Mouse (Mus musculus): ENCODE results near the gene Sh2b2.
"Not testable (repeated sequence)": the region's sequence is repeated elsewhere in the genome, so short reads cannot be mapped to it uniquely, and the experiment has no call there.

The Sh2b2 gene

GRCm38 (mm10) chr5:136236611-136237010, 9.7 kb downstream of the Sh2b2 start:
- no peak for DNase-seq

GRCm38 (mm10) chr5:136230348-136231035, 15.9 kb downstream of the Sh2b2 start:
- no peak for DNase-seq

GRCm38 (mm10) chr5:136226246-136226876, 20.0 kb downstream of the Sh2b2 start:
- DNase-seq: no peak

GRCm38 (mm10) chr5:136218585-136218984, 27.8 kb downstream of the Sh2b2 start:
- no peak for DNase-seq

DNA sequence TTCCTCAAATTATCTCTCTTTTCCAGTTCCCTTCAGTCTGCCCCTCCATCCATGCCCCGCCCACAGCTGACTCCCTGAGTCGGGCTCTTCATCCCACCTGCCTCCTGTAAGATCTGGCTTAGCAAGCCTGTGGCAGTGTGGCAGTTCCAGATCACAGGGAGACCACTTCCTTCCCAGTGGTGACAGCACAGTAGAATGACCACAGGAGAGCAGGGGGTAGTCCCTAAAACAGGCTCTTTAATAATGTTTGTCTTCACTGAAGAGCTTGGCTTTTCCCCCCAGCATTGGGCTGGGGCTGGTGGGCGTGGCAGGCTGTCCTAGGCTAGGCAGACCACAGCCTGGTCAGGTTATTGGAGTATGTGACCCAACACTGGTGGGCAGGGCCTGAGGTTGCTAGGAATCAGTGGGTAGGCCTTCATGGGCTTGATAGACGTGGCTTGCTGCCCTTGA, 28.4 kb downstream of the Sh2b2 start:
- DNase-seq: no peak

GRCm38 (mm10) chr5:136217004-136217665, 29.2 kb downstream of the Sh2b2 start:
- no peak for DNase-seq

GRCm38 (mm10) chr5:136215958-136216357, 30.4 kb downstream of the Sh2b2 start:
- no peak for DNase-seq

DNA sequence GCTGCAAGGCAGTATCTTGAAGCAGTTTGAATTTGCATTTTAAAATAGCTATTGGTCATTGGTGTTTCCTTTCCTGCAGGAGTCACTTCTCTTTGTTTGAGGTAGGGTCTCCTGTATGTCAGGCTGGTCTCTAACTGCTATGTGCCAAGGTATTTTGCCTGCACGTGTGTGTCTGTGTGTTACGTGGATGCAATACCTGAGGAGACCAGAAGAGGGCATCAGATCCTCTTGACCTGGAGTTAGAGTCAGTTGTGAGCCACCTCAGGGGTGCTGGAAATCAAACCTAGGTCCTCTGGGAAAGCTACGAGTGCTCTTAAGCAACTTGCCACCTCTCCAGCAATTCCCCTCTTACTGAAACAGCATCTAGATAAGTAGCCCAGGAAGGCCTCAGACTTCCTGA, 31.1 kb downstream of the Sh2b2 start:
- no peak for DNase-seq

- no peak for DNase-seq
Measured at GRCm38 (mm10) chr5:136213716-136214115, 32.6 kb downstream of the Sh2b2 start.

- no peak for DNase-seq
Measured at GRCm38 (mm10) chr5:136212716-136213115, 33.6 kb downstream of the Sh2b2 start.

DNA sequence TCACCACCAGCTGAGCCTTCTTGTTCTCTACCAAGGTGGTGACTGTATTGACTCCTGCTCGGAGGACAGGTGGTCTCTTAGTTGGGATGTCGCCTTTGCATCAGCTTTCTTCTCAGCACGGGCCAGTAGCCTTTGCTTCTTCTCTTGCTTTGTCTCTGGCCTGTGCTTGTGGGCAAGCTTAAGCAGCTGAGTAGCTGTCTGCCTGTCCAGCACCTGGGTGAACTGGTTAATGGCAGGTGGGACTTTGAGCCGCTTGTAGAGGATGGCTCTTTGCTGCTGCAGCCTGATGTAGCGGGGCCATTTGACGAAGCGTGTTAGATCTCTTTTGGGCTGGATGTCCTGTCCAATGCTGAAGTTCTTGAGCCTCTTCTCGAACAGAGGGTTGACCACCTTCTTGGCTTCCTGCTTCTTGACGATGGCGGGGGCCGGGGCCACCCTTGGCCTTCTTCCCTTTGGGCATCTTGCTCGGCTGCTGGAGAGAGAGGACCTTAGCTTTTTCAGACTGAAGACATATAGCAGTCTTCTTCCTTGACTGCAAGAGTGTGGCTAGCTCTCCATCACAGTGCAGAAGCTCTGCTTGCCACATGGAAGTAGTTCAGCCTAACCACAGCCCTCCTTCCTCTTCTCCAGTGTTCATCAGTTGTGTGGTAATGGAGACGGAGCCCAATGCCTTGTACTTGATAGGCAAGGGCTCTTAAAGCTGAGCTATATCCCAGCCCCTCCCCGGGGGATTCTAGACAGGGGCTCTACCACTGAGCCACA, 34.8 kb downstream of the Sh2b2 start:
- DNase-seq: not testable (repeated sequence)

GRCm38 (mm10) chr5:136210549-136210948, 35.8 kb downstream of the Sh2b2 start:
- DNase-seq: no peak

DNA sequence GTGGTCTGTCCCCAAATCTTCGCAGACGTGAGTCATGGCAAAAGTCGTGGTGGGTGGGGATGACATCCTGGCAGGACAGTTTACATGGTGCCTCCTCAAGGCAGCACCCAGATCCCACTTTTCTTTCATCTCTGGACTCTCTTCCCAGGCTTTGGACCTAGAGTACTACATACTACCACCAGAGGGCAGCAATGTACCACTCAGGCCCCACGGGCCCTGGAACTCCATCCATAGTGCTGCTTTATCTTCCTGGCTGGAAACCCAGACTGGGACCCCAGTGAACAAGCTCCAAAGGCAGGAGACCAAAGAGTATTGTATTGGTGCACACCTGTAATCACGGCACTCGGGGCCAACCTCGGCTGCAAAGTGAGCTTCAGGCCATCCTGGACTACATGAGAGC, 44.5 kb downstream of the Sh2b2 start:
- peak; percentile 53 for DNase-seq

DNA sequence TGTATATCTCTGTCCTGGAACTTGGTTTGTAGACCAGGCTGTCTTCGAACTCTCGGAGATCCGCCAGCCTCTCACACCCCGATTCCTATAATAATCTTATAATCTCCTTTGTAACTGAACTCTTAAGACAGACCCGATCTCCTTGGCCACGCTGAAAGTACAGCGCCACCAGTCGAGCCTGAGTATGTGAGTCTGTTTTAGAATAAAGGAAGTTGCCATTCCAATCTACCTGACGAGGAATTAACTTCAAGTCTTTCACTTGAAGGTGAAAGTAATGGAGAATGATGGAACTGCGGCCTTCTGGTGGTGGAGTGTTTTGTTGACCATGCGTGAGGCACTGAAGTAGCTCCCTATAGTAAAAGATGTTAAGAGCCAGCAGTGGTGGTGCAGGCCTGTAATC, 46.8 kb downstream of the Sh2b2 start:
- no peak for DNase-seq

GRCm38 (mm10) chr5:136198474-136199391, 47.6 kb downstream of the Sh2b2 start, which contains the start of gene Prkrip1:
Gene Prkrip1 (minus strand): TSS chr5:136198963.
- peak; percentile 91 for DNase-seq

DNA sequence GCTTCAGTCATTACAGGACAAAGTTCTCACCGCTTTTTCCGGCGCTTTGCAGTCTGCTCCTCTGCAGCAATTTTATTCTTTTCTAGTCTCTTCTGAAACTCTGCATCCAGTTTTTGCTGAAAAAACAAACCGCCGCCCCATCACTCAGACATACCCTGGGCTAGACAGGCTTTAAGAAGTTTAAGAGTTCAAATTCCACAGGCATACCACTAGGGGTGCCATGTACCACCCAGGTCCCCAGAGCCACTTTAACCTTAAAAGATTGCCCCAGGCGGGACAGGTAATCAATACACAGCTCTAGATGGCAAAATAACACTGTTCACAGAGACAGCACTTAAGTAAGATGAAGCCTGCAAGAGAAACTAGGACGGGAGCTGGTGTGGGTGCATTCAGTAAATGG, 54.5 kb downstream of the Sh2b2 start:
- DNase-seq: no peak

DNA sequence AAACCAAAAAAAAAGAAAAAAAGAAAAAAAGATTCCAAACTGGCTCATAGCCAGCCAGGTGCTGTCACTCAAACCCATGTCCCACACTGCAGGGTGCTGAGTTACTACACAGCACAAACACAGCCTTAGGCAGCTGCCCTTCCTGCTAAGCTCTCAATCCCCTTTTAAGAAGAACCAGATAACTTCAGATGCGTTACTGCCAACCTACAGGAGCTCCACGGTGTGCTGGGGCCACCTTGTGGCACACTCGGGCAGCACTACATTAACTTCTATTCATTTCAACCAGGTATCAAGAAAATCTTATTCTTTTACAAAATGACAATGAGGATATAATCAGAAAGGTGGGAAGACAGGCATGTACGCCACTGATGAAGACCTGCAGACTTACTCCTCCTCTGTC, 59.6 kb downstream of the Sh2b2 start:
- DNase-seq: no peak

DNA sequence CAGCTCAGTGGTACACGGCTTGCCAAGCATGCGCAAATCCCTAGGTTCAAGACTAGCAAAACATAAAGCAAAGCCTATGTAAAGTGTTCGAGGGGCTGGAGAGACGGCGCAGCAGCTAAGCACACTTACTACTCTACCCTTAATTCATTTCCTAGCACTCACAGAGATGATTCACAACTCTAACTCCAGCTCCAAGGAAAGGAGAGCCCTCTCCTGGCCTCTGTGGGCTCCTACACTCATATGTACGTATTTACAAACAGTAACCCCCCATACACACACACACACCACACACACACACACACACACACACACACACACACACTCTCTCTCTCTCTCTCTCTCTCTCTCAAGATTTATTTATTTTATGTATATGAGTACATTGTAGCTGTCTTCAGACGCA, 62.6 kb downstream of the Sh2b2 start:
- DNase-seq: no peak

GRCm38 (mm10) chr5:136182830-136183229, 63.5 kb downstream of the Sh2b2 start:
- DNase-seq: no peak

- no peak for DNase-seq
Measured at GRCm38 (mm10) chr5:136182049-136182448, 64.3 kb downstream of the Sh2b2 start.

DNA sequence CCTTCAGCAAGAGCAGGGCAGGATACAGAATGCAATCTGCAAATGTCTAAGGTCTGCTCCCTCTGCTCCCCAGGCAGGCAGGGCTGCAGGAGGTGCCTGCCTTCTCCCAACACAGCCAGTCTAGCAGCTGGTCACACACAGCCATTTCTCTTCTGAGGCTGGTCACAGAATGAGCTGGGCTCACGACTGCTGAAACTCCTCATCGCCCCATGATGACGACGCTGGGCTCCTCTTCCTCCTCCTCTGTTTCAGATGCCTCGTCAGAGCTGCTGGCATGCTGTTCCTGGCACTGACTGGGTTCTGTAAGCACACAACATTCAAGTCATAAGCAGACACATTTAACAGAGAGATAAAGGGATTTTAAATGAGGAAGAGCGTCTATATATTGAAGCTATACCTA, 65.2 kb downstream of the Sh2b2 start:
- no peak for DNase-seq

- no peak for DNase-seq
Measured at GRCm38 (mm10) chr5:136179594-136179993, 66.8 kb downstream of the Sh2b2 start.

Data from cerebellum, adult 11-12 months (tissue).